Mouse (Mus musculus) lung, embryonic 15.5 days (tissue): ENCODE results near the gene March9. TPM values are rescaled to one million over a fixed set of nuclear protein-coding genes. Genes with fewer than 3 reads are reported as not detected.
A peak's percentile ranks its signal among the peaks of the same experiment; 100 is the strongest.

Source experiments
- ATAC-seq: fragments of 200-750 bp; cut with Nextera tagmentation; 2 replicates; pipeline ENCODE4 v1.8.0; 2017; ENCODE audit warnings: moderate number of reproducible peaks, borderline replicate concordance; ENCODE audit not compliant: low FRiP score, low TSS enrichment; ENCODE audit errors: extremely low read depth
- H3K27ac ChIP-seq: fragments of 300-500 bp; sonication (generic); 2 replicates; pipeline ENCODE4 v1.5.1; 2015; ENCODE audit warnings: moderate library complexity, mild to moderate bottlenecking, inconsistent platforms
- H3K27me3 ChIP-seq: fragments of 300-500 bp; sonication (generic); 2 replicates; pipeline ENCODE4 v1.6.1; 2015; ENCODE audit warnings: inconsistent platforms
- H3K36me3 ChIP-seq: fragments of 300-500 bp; sonication (generic); 2 replicates; pipeline ENCODE4 v1.6.1; 2015; ENCODE audit warnings: inconsistent platforms
- H3K4me1 ChIP-seq: fragments of 300-500 bp; sonication (generic); 2 replicates; pipeline ENCODE4 v1.6.1; 2015; ENCODE audit warnings: inconsistent platforms
- H3K4me2 ChIP-seq: fragments of 300-500 bp; sonication (generic); 2 replicates; pipeline ENCODE4 v1.6.1; 2015; ENCODE audit warnings: inconsistent platforms, mild to moderate bottlenecking, moderate library complexity
- H3K4me3 ChIP-seq: fragments of 300-500 bp; sonication (generic); 2 replicates; pipeline ENCODE4 v1.5.1; 2015; ENCODE audit warnings: mild to moderate bottlenecking, inconsistent platforms
- H3K9ac ChIP-seq: fragments of 300-500 bp; sonication (generic); 2 replicates; pipeline ENCODE4 v1.6.1; 2015; ENCODE audit warnings: inconsistent platforms
- H3K9me3 ChIP-seq: fragments of 300-500 bp; sonication (generic); 2 replicates; pipeline ENCODE4 v1.6.1; 2016; ENCODE audit warnings: inconsistent platforms
- WGBS: fragments of 180-500 bp; shearing (Covaris S2); methylation state at CpG from one replicate; pipeline ENCODE4 v1.1.7; 2015; 5-methylcytosine and 5-hydroxymethylcytosine counted together
- polyA plus RNA-seq: library from polyadenylated mRNA; unstranded; fragments of >200 nt; fragmentation: Nextera tagmentation; extraction: Ambion mirVana; gene quantifications from 2 replicates; pipeline ENCODE4 v1.2.1, GENCODE M21; 2015

Gene March9
- polyA plus RNA-seq, 1 experiment from 2014 or later = 0.61 TPM

DNA sequence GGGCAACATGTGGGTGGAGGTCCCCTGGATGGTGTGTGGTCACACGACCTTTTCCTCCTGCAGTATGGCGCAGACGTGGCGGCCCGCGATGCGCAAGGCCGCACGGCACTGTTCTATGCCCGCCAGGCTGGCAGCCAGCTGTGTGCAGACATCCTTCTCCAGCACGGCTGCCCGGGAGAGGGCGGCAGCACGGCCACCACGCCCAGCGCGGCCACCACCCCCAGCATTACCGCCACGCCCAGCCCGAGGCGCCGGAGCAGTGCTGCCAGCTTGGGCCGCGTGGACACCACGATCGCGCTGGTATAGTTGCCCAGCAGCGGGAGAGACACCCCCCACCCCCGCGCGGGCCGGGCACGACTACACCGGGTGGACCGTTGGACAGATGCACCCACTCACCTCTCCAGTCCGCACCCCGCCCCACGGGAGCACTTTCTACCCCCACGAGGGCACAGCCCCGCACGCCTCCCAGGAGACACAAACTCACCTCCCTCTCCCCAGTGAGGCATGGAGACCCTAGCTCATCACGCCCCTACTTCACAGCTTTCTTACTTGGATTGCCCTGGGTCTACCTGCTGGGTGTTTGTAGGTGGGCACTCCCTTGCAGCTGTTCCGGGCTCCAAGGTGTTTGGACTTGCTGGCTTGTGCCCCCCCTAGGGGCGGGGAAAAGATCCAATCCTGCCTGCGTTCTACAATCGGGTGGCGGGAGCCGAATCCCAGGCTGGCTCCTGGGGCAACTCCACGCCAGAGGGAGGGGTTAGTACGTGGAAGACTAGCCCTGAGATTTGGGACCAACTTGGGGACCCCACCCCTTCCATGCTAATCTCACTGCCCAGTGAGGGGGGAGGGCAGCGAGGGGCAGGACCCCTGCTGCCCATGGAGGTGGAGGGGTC is 31.8 kb upstream of the March9 start:
- Histone ChIP-seq H3K4me3 (peak overlapping the region; percentile 26), H3K27ac (no peak overlapping the region), H3K9ac (no peak overlapping the region), H3K9me3 (no peaks in the 10 kb centered on the region), H3K4me1 (peaks cover 53% of the 10 kb centered on the region), H3K27me3 (peaks cover 57% of the 10 kb centered on the region), H3K4me2 (peak overlapping the region; percentile 58), H3K36me3 (no peaks in the 10 kb centered on the region)
- WGBS = 16% methylated on average over 51 of the region's 51 CpGs
- ATAC-seq = no peak

DNA sequence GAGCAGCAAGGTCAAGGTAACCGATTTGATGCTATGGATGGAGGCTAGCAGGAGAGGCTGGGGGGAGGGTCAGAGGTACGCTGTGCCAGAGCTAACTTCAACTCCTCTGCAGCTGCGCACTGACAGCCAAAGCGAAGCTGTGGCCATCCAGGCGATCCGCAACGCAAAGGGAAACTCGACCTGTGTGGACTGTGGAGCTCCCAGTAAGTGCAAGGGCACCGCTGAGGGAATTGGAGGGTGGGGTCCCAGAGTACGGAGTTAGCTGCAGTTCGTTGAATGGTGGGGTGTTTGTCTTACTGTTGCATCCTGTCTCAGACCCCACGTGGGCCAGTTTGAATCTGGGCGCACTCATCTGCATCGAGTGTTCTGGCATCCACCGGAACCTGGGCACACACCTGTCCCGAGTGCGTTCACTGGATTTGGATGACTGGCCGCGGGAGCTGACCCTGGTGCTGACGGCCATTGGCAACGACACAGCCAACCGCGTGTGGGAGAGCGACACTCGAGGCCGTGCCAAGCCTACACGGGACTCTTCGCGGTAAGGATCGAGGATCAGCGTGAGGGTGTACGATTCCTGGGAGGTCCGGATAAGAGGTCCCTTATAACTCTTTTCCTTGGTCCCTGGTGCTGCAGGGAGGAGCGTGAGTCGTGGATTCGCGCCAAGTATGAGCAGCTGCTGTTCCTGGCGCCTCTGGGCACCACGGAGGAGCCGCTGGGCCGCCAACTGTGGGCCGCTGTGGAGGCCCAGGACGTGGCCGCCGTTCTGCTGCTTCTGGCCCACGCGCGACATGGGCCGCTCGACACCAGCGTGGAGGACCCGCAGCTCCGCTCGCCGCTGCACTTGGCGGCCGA is 30.8 kb upstream of the March9 start:
- Histone ChIP-seq H3K27ac (no peak overlapping the region), H3K9ac (no peak overlapping the region), H3K27me3 (peaks cover 59% of the 10 kb centered on the region), H3K4me3 (peak overlapping the region; percentile 26), H3K36me3 (no peaks in the 10 kb centered on the region), H3K9me3 (no peaks in the 10 kb centered on the region), H3K4me1 (peaks cover 48% of the 10 kb centered on the region), H3K4me2 (peak overlapping the region; percentile 58)
- WGBS = 9% methylated on average over 57 of the region's 57 CpGs
- no peak for ATAC-seq

DNA sequence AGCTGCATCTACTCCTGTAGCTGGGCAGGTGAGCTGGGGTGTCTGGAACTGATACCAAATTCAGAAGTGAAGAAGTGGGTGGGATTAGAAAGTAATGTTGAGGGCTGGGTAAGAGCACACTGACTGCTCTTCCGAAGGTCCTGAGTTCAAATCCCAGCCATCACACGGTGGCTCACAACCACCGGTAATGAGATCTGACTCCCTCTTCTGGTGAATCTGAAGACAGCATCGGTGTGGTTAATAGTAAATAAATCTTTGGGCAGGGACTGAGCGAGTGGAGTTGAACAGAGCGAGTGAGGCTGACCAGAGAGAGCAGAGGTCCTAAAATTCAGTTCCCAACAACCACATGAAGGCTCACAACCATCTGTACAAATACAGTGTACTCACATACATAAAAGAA is 25.6 kb upstream of the March9 start:
- ATAC-seq = no peak
- 66% methylated on average over 6 of the region's 6 CpGs for WGBS
- H3K27me3 ChIP-seq = peaks cover 81% of the 10 kb centered on the region

DNA sequence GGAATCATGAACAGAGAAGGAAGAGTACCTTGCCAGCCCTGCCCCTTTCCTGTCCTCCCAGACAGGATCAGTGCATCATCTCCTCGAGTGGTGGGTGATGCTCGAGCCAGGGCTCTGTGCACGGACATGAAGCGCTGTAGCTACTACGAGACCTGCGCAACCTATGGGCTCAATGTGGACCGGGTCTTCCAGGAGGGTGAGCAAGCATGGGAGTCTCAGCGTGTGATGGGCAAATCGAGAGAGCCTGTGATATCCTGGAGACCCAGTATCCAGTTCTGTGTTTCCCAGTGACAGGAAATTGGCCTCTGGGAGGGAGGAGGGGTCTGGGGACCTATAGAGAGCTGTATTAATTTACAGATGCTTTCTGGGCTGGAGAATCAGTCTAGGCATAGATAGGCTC is 25.1 kb upstream of the March9 start:
- no peak for ATAC-seq
- WGBS = 81% methylated on average over 9 of the region's 9 CpGs
- H3K27me3 ChIP-seq = peaks cover 81% of the 10 kb centered on the region

More for the DNA sequence above, 25.6 kb upstream of the March9 start:
- no peaks in the 10 kb centered on the region for H3K36me3 ChIP-seq
- no peak overlapping the region for H3K4me3 ChIP-seq
- H3K4me2 ChIP-seq = no peak overlapping the region
- no peaks in the 10 kb centered on the region for H3K9me3 ChIP-seq
- H3K4me1 ChIP-seq = peaks cover 19% of the 10 kb centered on the region
- H3K9ac ChIP-seq = no peak overlapping the region
- no peak overlapping the region for H3K27ac ChIP-seq

DNA sequence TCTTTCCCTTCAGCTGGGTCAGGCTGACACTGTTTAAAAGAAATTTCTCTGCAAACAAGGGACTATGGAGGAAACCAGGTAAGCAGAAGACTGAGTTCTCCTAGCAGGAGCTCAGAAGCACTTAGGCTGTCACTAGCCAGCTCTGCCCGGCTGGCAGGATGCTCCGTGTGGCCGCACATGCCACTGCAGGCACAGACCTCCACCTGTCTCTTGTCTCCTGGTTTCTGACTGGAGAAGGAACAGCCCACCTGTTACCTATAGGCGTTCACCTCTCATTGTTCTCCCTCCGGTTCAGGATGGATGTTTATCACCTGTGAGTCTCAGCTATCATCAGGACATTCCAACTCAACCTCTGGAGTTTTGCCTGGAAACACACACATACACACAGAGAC is 23.9 kb upstream of the March9 start:
- no peak overlapping the region for H3K4me2 ChIP-seq
- ATAC-seq = no peak
- peaks cover 81% of the 10 kb centered on the region for H3K27me3 ChIP-seq
- no peaks in the 10 kb centered on the region for H3K36me3 ChIP-seq
- H3K4me1 ChIP-seq = peaks cover 34% of the 10 kb centered on the region
- no peak overlapping the region for H3K4me3 ChIP-seq
- H3K9me3 ChIP-seq = no peaks in the 10 kb centered on the region
- 36% methylated on average over 5 of the region's 5 CpGs for WGBS
- no peak overlapping the region for H3K27ac ChIP-seq
- H3K9ac ChIP-seq = no peak overlapping the region

More for the DNA sequence above, 25.1 kb upstream of the March9 start:
- Histone ChIP-seq H3K4me1 (peaks cover 22% of the 10 kb centered on the region), H3K9ac (no peak overlapping the region), H3K4me3 (no peak overlapping the region), H3K36me3 (no peaks in the 10 kb centered on the region), H3K9me3 (no peaks in the 10 kb centered on the region), H3K27ac (no peak overlapping the region), H3K4me2 (no peak overlapping the region)

DNA sequence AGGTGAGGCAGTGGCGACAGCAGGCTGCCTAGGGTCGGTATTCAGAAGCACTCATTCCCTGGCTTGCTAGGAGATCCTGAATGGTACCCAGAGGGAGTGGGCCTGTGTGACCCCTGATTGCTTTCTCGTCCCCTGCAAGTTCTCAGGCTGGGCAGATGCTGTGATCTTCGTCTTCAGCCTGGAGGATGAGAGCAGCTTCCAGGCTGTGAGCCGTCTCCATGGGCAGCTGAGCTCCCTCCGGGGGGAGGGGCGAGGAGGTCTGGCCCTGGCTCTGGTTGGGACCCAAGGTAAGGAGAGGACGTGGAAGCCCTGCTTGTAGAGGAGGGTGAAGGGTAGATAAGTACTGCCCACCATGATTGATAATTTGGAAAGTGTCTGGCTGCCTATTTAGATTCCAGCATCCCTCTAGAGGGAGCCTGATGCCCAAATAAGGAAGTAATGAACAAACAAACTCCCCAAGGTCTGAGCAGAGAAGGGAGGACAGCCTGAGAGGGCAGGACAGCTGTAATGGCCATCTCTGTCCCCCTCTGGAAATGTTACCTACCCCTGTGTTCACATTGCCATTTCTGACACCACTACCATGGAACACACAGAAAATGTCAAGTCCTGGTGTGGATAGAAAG is 23.4 kb upstream of the March9 start:
- H3K9me3 ChIP-seq = no peaks in the 10 kb centered on the region
- peaks cover 84% of the 10 kb centered on the region for H3K27me3 ChIP-seq
- ATAC-seq = no peak

DNA sequence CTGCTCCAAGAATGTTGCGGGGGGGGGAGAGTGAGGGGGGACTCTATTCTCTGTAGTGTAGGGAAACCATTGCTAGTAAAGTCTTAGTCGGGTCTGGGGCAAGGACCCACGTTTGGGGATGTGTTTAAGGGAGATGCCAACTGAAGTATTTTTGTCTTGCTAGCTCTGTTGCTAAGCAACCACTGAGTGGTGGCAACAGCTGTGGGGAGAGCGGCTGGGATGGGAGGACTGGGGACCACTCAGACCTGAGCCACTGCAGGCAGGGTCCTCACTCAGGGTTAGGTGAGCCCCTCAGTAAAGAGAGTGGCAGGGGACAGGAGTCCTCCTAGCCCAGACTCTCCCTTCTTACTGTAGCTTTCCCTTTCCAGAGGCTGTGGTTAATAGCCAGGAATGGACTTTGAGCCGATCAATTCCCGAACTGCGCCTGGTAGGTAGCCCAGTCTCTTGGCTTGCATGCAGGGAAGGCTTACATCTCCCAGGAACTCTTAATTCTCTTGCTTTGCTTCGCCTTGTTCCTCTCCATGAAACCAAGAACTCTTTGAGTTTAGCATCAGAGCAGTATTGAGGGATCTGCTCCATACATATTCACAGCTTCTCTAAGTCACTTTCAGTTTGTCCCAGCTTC is 22.1 kb upstream of the March9 start:
- no peak for ATAC-seq
- Histone ChIP-seq H3K9ac (no peak overlapping the region), H3K4me2 (peak overlapping the region; percentile 56), H3K27me3 (peaks cover 88% of the 10 kb centered on the region), H3K4me3 (peak overlapping the region; percentile 28; the same call in 1 of the 2 replicates), H3K27ac (no peak overlapping the region), H3K4me1 (peaks cover 41% of the 10 kb centered on the region), H3K36me3 (no peaks in the 10 kb centered on the region), H3K9me3 (no peaks in the 10 kb centered on the region)
- 34% methylated on average over 8 of the region's 8 CpGs for WGBS

More for the DNA sequence above, 23.4 kb upstream of the March9 start:
- no peak overlapping the region for H3K9ac ChIP-seq
- H3K4me2 ChIP-seq = no peak overlapping the region
- WGBS = 18% methylated on average over 8 of the region's 8 CpGs
- H3K36me3 ChIP-seq = no peaks in the 10 kb centered on the region
- peaks cover 39% of the 10 kb centered on the region for H3K4me1 ChIP-seq
- no peak overlapping the region for H3K4me3 ChIP-seq
- no peak overlapping the region for H3K27ac ChIP-seq

DNA sequence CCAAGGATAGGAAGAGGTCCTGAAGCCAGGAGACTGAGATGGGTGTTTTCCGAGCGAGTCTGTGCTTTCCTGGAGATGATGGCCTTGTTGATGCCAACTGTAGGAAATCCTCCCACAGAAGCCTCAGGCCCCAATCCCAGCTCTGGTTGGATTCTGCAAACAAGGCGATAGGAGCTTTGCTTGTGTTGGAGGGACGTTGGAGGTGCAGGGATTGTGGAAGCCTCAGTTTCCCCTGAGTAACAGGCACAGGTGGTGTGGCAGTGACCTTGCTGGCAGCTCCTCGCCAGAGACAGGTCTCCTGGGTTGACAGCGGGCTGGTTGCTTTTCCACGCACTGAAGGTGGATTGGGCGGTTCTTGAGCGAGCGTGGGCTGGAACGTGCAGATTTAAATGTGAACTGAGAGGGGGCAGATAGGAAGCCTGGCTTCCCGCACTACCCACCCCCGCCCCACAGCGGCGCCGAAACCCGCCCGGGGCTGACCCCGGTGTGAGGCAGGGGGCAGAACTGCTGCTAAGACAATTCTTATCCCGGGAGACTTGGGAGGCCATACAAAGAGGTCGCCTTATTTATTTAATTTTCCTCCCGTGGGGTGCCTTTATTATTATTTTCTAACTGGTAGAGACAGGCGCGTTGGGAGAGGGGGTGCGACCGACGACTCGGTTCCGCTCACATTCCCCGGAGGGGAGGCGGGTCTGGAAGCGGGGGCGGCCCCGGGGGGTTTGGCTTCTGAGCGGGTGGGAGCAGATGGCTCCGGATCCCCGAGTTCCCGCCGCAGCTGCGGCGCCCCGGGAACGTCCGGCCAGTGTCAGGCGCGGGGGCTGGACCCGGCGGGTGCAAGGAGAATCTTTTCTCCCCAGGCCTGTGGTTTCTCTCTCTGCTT is 21.2 kb upstream of the March9 start:
- peak overlapping the region; percentile 56 for H3K4me2 ChIP-seq
- no peak for ATAC-seq
- H3K27me3 ChIP-seq = peaks cover 94% of the 10 kb centered on the region
- WGBS = 2% methylated on average over 48 of the region's 48 CpGs
- H3K9ac ChIP-seq = no peak overlapping the region
- H3K9me3 ChIP-seq = no peaks in the 10 kb centered on the region
- H3K36me3 ChIP-seq = no peaks in the 10 kb centered on the region
- H3K4me1 ChIP-seq = peaks cover 41% of the 10 kb centered on the region
- no peak overlapping the region for H3K27ac ChIP-seq
- H3K4me3 ChIP-seq = peak overlapping the region; percentile 28

DNA sequence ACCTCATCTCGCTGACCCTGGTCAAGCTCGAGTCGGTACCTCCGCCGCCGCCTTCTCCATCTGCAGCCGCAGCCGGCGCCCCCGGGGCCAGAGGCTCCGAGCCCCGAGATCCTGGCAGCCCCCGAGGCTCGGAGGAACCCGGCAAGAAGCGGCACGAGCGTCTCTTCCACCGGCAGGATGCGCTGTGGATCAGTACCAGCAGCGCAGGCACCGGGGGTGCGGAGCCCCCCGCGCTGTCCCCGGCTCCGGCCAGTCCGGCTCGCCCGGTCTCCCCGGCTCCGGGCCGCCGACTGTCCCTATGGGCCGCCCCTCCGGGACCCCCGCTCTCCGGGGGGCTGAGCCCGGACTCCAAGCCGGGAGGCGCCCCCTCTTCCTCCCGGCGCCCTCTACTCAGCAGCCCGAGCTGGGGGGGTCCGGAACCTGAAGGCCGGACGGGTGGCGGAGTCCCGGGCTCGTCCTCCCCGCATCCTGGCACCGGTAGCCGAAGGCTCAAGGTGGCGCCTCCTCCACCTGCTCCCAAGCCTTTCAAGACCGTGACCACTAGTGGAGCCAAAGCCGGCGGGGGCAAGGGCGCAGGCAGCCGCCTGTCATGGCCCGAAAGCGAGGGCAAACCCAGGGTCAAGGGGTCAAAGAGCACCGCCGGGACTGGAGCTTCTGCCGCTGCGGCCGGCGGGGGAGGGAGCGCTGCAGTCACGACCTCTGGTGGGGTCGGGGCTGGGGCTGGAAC is 19.8 kb upstream of the March9 start:
- 0 out of 2 replicates have a peak, but pooled peaks have one; percentile 3 for ATAC-seq
- H3K36me3 ChIP-seq = no peaks in the 10 kb centered on the region
- H3K9ac ChIP-seq = peak overlapping the region; percentile 24
- WGBS = 4% methylated on average over 55 of the region's 70 CpGs
- peaks cover 41% of the 10 kb centered on the region for H3K4me1 ChIP-seq
- peak overlapping the region; percentile 85 for H3K4me2 ChIP-seq
- peak overlapping the region; percentile 46 for H3K4me3 ChIP-seq
- no peaks in the 10 kb centered on the region for H3K9me3 ChIP-seq
- peaks cover 95% of the 10 kb centered on the region for H3K27me3 ChIP-seq
- no peak overlapping the region for H3K27ac ChIP-seq
